Mouse (Mus musculus) C2C12 (cell line): Measurements from ENCODE around the gene Pdzrn3. TPM values are rescaled to one million over a fixed set of nuclear protein-coding genes. Genes with fewer than 3 reads are reported as not detected.

Experiments used
- H3K27me3 ChIP-seq: one replicate; pipeline ENCODE4 v1.6.1; 2011; ENCODE audit not compliant: control insufficient read depth, insufficient read depth, insufficient read length
- H3K36me3 ChIP-seq: one replicate; pipeline ENCODE4 v1.6.1; 2011; ENCODE audit not compliant: control insufficient read depth, insufficient read depth
- H3K4me3 ChIP-seq: one replicate; pipeline ENCODE4 v1.5.1; 2011; ENCODE audit warnings: mild to moderate bottlenecking, control low read depth; ENCODE audit not compliant: poor library complexity, insufficient read depth, severe bottlenecking
- H3K79me2 ChIP-seq: one replicate; pipeline ENCODE4 v1.6.1; 2011; ENCODE audit not compliant: control insufficient read depth, insufficient read depth
- H3K79me3 ChIP-seq: one replicate; pipeline ENCODE4 v1.6.1; 2011; ENCODE audit warnings: low read depth, control low read depth
- H3ac ChIP-seq: one replicate; pipeline ENCODE3; 2011; ENCODE audit warnings: low read depth; ENCODE audit not compliant: control insufficient read depth, insufficient read length
- CEBPB ChIP-seq: IDR thresholded peaks from one replicate; pipeline ENCODE4 v1.6.1; 2011; ENCODE audit warnings: low read depth, mild to moderate bottlenecking, control low read depth, moderate library complexity
- CTCF ChIP-seq: IDR thresholded peaks from one replicate; pipeline ENCODE4 v1.5.1; 2011; ENCODE audit not compliant: control insufficient read depth, insufficient read depth, insufficient read length
- FOSL1 ChIP-seq: IDR thresholded peaks from one replicate; pipeline ENCODE4 v1.8.0; 2011; ENCODE audit warnings: mild to moderate bottlenecking, low read length; ENCODE audit not compliant: poor library complexity, insufficient read depth, severe bottlenecking
- MAX ChIP-seq: IDR thresholded peaks from one replicate; pipeline ENCODE4 v1.6.1; 2011; ENCODE audit warnings: mild to moderate bottlenecking, control low read depth
- MYOD1 ChIP-seq: IDR thresholded peaks from one replicate; pipeline ENCODE4 v1.6.1; 2011; ENCODE audit warnings: low read depth; ENCODE audit not compliant: control insufficient read depth, insufficient read length
- MYOG ChIP-seq: IDR thresholded peaks from one replicate; pipeline ENCODE4 v1.6.1; 2011; ENCODE audit not compliant: control insufficient read depth, insufficient read length; ENCODE audit errors: extremely low read depth
- USF1 ChIP-seq: IDR thresholded peaks from one replicate; pipeline ENCODE4 v1.6.1; 2011; ENCODE audit warnings: low read depth, mild to moderate bottlenecking, control low read depth, moderate library complexity
- polyA plus RNA-seq: library from polyadenylated mRNA; unstranded; fragments of >200 nt; fragmentation: generic; extraction: Trizol; gene quantifications from one replicate; pipeline ENCODE4 v1.2.1, GENCODE M21; 2012; ENCODE audit warnings: missing spikeins

The Pdzrn3 gene
- polyA plus RNA-seq, 1 experiment: 10.5 TPM

GRCm38 (mm10) chr6:101322580-101322979 lies 55.1 kb downstream of the Pdzrn3 start:
- Histone ChIP-seq H3K27me3 (no peaks in the 10 kb centered on the region), H3K36me3 (no peaks in the 10 kb centered on the region), H3K4me3 (no peak overlapping the region), H3ac (no peak overlapping the region), H3K79me2 (no peaks in the 10 kb centered on the region), H3K79me3 (peaks cover 1% of the 10 kb centered on the region)
- no peak for TF ChIP-seq FOSL1
- no peak for TF ChIP-seq CEBPB
- no peak for TF ChIP-seq MYOD1
- no peak for TF ChIP-seq MAX
- no peak for TF ChIP-seq CTCF
- TF ChIP-seq MYOG: no peak
- no peak for TF ChIP-seq USF1

- Histone ChIP-seq H3K27me3 (no peaks in the 10 kb centered on the region), H3ac (no peak overlapping the region), H3K79me2 (no peaks in the 10 kb centered on the region), H3K4me3 (no peak overlapping the region), H3K36me3 (no peaks in the 10 kb centered on the region), H3K79me3 (peaks cover 1% of the 10 kb centered on the region)
- TF ChIP-seq CEBPB: no peak
- no peak for TF ChIP-seq CTCF
- no peak for TF ChIP-seq FOSL1
- no peak for TF ChIP-seq MAX
- no peak for TF ChIP-seq MYOG
- TF ChIP-seq MYOD1: no peak
- no peak for TF ChIP-seq USF1
Observed at GRCm38 (mm10) chr6:101320386-101320785, 57.3 kb downstream of the Pdzrn3 start.

- H3K79me3 ChIP-seq: peaks cover 1% of the 10 kb centered on the region
- TF ChIP-seq CTCF (no peak), FOSL1 (no peak), MYOG (no peak), MAX (no peak), CEBPB (no peak), MYOD1 (no peak), USF1 (no peak)
- H3K27me3 ChIP-seq: no peaks in the 10 kb centered on the region
- no peak overlapping the region for H3ac ChIP-seq
- H3K79me2 ChIP-seq: no peaks in the 10 kb centered on the region
- H3K4me3 ChIP-seq: no peak overlapping the region
- H3K36me3 ChIP-seq: no peaks in the 10 kb centered on the region
Observed at GRCm38 (mm10) chr6:101319374-101319967, 58.2 kb downstream of the Pdzrn3 start.

DNA sequence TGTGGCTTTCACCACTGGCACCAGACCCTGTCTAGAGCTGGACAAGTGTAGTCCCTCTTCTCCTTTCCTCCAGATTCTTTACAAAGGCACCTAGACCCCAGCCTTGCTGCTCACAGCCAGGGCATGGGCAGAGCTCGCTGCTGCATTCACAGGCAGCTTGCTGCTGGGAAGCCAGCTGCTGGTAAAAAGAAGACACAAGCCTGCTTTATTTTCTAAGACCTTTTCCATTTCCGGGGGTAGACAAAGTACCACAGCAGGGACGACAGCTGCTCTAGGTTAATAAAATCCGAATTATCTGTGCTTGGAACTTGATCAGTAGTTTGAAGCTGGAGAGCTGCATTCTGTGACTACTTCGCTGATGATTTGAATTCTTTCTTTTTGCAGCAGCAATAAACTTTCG lies 59.2 kb downstream of the Pdzrn3 start:
- TF ChIP-seq MAX (no peak), MYOD1 (peak; percentile 38)
- Histone ChIP-seq H3K4me3 (no peak overlapping the region), H3K27me3 (no peaks in the 10 kb centered on the region), H3K36me3 (no peaks in the 10 kb centered on the region), H3K79me2 (no peaks in the 10 kb centered on the region), H3K79me3 (peaks cover 1% of the 10 kb centered on the region), H3ac (no peak overlapping the region)

- Histone ChIP-seq H3K4me3 (no peak overlapping the region), H3K79me3 (no peaks in the 10 kb centered on the region), H3K27me3 (no peaks in the 10 kb centered on the region), H3ac (no peak overlapping the region), H3K36me3 (no peaks in the 10 kb centered on the region), H3K79me2 (no peaks in the 10 kb centered on the region)
- TF ChIP-seq CTCF (no peak), CEBPB (no peak)
Observed at GRCm38 (mm10) chr6:101311446-101311845, 66.3 kb downstream of the Pdzrn3 start.

DNA sequence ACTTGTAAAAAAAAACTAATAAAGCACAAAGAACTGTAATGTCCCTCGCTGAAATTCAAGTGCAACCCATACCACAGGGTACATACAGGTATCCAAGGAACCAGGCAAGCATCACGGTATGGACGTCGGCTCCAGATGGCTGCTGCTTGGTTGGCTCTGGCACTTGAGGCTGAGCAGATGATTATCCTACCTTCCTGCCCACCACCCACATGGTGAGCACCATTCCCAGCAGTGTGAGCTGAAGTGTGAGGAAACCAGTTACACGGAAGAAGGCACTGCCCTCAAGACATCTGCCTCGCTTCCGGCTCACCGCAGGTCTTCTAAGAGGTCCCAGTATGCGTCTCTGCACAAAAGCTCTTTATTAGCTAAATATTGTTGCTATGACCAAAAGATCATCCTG lies 67.2 kb downstream of the Pdzrn3 start:
- Histone ChIP-seq H3K36me3 (no peaks in the 10 kb centered on the region), H3ac (no peak overlapping the region), H3K79me2 (no peaks in the 10 kb centered on the region), H3K79me3 (no peaks in the 10 kb centered on the region), H3K27me3 (no peaks in the 10 kb centered on the region), H3K4me3 (no peak overlapping the region)
- TF ChIP-seq CTCF (no peak), MYOG (no peak), FOSL1 (no peak), CEBPB (no peak)
